ENCODE assay signal across 9 mouse cellular contexts in the genomic region with DNA sequence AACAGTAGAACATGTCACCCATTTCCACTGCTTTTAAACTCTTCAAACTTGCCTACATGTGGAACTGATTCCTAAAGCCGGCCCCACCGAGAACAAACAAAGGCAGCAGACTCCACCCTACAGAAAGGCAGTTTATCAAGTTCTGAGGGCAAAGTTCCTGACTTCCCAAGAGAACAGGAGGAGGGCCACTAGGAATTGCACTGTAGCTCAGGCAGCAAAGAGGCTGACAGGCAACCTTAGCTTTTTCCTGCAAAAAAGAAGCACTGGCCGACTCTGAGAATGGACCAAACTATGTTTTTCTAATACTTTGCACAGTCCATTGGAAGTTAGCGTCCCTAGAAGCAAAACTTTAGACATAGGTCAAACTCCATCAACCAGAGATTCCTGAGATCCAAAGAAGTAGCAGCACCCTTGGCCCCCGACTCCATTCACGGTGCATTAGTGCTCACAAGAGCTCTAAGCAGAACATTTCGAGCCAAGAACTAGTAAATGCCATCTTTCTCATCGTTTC. TPM values are rescaled to one million over a fixed set of nuclear protein-coding genes. Genes with fewer than 3 reads are reported as not detected.
A peak's percentile ranks its signal among the peaks of the same experiment; 100 is the strongest.
DNase-seq lines count a peak whose midpoint lies in the region; ATAC-seq and TF ChIP-seq lines count a peak whose summit lies in the region.
"Had no signal": no experiment of that assay in that cellular context is flagged by ENCODE, and none has a peak within 500 bp of the region (broad histone marks: within the 10 kb centered on the region; RNA-seq: fewer than 3 reads in every experiment).

No protein-coding gene starts in this region.

- H3K4me3 ChIP-seq in gastrocnemius, adult 2 months: peak overlapping the region; percentile 47
- H3K4me3 ChIP-seq in kidney, embryonic 14.5 days (ENCODE audit: low read length): peak overlapping the region; percentile 7; the same call in 1 of the 2 replicates
- H3K4me3 ChIP-seq in lung, embryonic 16.5 days (ENCODE audit: low read length): peak overlapping the region; percentile 20

- 9% methylated on average over 8 of the region's 8 CpGs for WGBS in kidney, embryonic 14.5 days
- whole genome bisulfite sequencing in lung, embryonic 16.5 days: 4% methylated on average over 8 of the region's 8 CpGs

- intact Hi-C loops in gastrocnemius, adult 2 months (cut with DNase I): no loop called here

- peak overlapping the region; percentile 90 for H3K27ac ChIP-seq in gastrocnemius, adult 2 months
- peak overlapping the region; percentile 97 for H3K27ac ChIP-seq in kidney, embryonic 14.5 days (ENCODE audit: low read depth, low read length)
- peak overlapping the region; percentile 99 for H3K27ac ChIP-seq in lung, embryonic 16.5 days (ENCODE audit: low read length)

- no peaks in the 10 kb centered on the region for H3K9me3 ChIP-seq in kidney, embryonic 14.5 days (ENCODE audit: control insufficient read depth, low read length)
- no peaks in the 10 kb centered on the region for H3K9me3 ChIP-seq in lung, embryonic 16.5 days (ENCODE audit: control insufficient read depth, low read length)

- H3K4me1 ChIP-seq in kidney, embryonic 14.5 days (ENCODE audit: control insufficient read depth, insufficient read depth, low read length): peaks cover 70% of the 10 kb centered on the region
- peaks cover 82% of the 10 kb centered on the region for H3K4me1 ChIP-seq in lung, embryonic 16.5 days (replicated peaks; ENCODE audit: control insufficient read depth, insufficient read depth, low read length)

- H3K4me2 ChIP-seq in kidney, embryonic 14.5 days (replicated peaks; ENCODE audit: low read depth, low read length): peak overlapping the region; percentile 34
- peak overlapping the region; percentile 56 for H3K4me2 ChIP-seq in lung, embryonic 16.5 days (ENCODE audit: low read depth, low read length)

- peak overlapping the region; percentile 40; the same call in 1 of the 2 replicates for H3K9ac ChIP-seq in kidney, embryonic 14.5 days (ENCODE audit: low read depth, low read length)
- H3K9ac ChIP-seq in lung, embryonic 16.5 days (ENCODE audit: low read length): peak overlapping the region; percentile 57

- peaks cover 5% of the 10 kb centered on the region; the same call in 1 of the 2 replicates for H3K36me3 ChIP-seq in kidney, embryonic 14.5 days (ENCODE audit: control insufficient read depth, insufficient read depth, low read length)
- no peaks in the 10 kb centered on the region for H3K36me3 ChIP-seq in lung, embryonic 16.5 days (ENCODE audit: control insufficient read depth, insufficient read depth, low read length)

- DNase-seq in gastrocnemius, adult 2 months: no peak
- no peak for DNase-seq in gastrocnemius, postnatal 25 days
- peak; percentile 61 to 66 for DNase-seq in heart, adult 9 months (ENCODE audit: low spot score in 2 of 2)
- peak; percentile 84 for DNase-seq in yolk sac, embryonic 10.5 days (ENCODE audit: low spot score)
- no peak for DNase-seq in urinary bladder, postnatal 25 days (ENCODE audit: low spot score)
- DNase-seq in layer of hippocampus, adult 11-12 months (ENCODE audit: low spot score): no peak

- TF ChIP-seq CTCF in gastrocnemius, adult 2 months (IDR thresholded peaks at IDR 0.05): no peak

- ATAC-seq in kidney, embryonic 14.5 days (ENCODE audit: low FRiP score, low TSS enrichment): peak; percentile 26; the same call in 1 of the 2 replicates
- ATAC-seq in lung, embryonic 16.5 days (ENCODE audit: low read depth): peak; percentile 16; the same call in 1 of the 2 replicates

- H3K27me3 ChIP-seq in kidney, embryonic 14.5 days (ENCODE audit: control insufficient read depth, insufficient read depth, low read length): no peaks in the 10 kb centered on the region
- H3K27me3 ChIP-seq in lung, embryonic 16.5 days (ENCODE audit: control insufficient read depth, insufficient read depth, low read depth, low read length): no peaks in the 10 kb centered on the region

RNA-seq across cellular contexts. Expression of a gene that starts 14.3 kb away (rescaled TPM):
- total RNA-seq in gastrocnemius, adult 2 months (2021): 10 to 100 TPM; 25.8 to 35.1 TPM
- 10 to 100 TPM; 29.6 to 31.2 TPM for total RNA-seq in gastrocnemius, postnatal 25 days (2021)
- 29.1 and 53.6 TPM in 2 replicates for polyA plus RNA-seq in kidney, embryonic 14.5 days (2014; fragmentation: Nextera tagmentation; extraction: Ambion mirVana)
- polyA plus RNA-seq in lung, embryonic 16.5 days (2015; fragmentation: Nextera tagmentation; extraction: Ambion mirVana): 64.3 and 68.4 TPM in 2 replicates

RNA-seq across cellular contexts. Expression of a gene that starts 22.6 kb away (rescaled TPM):
- not detected for total RNA-seq in gastrocnemius, adult 2 months (2021)
- total RNA-seq in gastrocnemius, postnatal 25 days (2021): not detected
- 0.24 and 0.31 TPM in 2 replicates for polyA plus RNA-seq in kidney, embryonic 14.5 days (2014; fragmentation: Nextera tagmentation; extraction: Ambion mirVana)
- 0.18 and 0.35 TPM in 2 replicates for polyA plus RNA-seq in lung, embryonic 16.5 days (2015; fragmentation: Nextera tagmentation; extraction: Ambion mirVana)
- polyA plus RNA-seq: gonadal fat pad, adult 2 months had no signal

RNA-seq across cellular contexts. Expression of a gene that starts 34.3 kb away (rescaled TPM):
- 10 to 100 TPM; 10.7 to 16.4 TPM for total RNA-seq in gastrocnemius, adult 2 months (2021)
- total RNA-seq in gastrocnemius, postnatal 25 days (2021): 10 to 100 TPM in 1 of 2 experiments, 1 to 10 TPM in 1; 9.7 to 11.9 TPM
- polyA plus RNA-seq in kidney, embryonic 14.5 days (2014; fragmentation: Nextera tagmentation; extraction: Ambion mirVana): 404 and 541 TPM in 2 replicates
- 315 and 316 TPM in 2 replicates for polyA plus RNA-seq in lung, embryonic 16.5 days (2015; fragmentation: Nextera tagmentation; extraction: Ambion mirVana)

RNA-seq across cellular contexts. Expression of a gene that starts 41.6 kb away (rescaled TPM):
- 1 to 10 TPM; 1.1 to 1.9 TPM for total RNA-seq in gastrocnemius, adult 2 months (2021)
- 1 to 10 TPM in 1 of 2 experiments, under 1 TPM in 1; 0.94 to 3.4 TPM for total RNA-seq in gastrocnemius, postnatal 25 days (2021)
- not detected in 2 replicates for polyA plus RNA-seq in kidney, embryonic 14.5 days (2014; fragmentation: Nextera tagmentation; extraction: Ambion mirVana)
- polyA plus RNA-seq in lung, embryonic 16.5 days (2015; fragmentation: Nextera tagmentation; extraction: Ambion mirVana): not detected in 2 replicates
- polyA plus RNA-seq: gonadal fat pad, adult 2 months had no signal

RNA-seq across cellular contexts. Expression of a gene that starts 41.9 kb away (rescaled TPM):
- total RNA-seq in gastrocnemius, adult 2 months (2021): 1 to 10 TPM; 6.8 to 7.9 TPM
- 1 to 10 TPM; 6.7 to 7.6 TPM for total RNA-seq in gastrocnemius, postnatal 25 days (2021)
- polyA plus RNA-seq in kidney, embryonic 14.5 days (2014; fragmentation: Nextera tagmentation; extraction: Ambion mirVana): 48.5 and 50.5 TPM in 2 replicates
- polyA plus RNA-seq in lung, embryonic 16.5 days (2015; fragmentation: Nextera tagmentation; extraction: Ambion mirVana): 34.6 and 38.0 TPM in 2 replicates

Comparison
In these comparisons a context has a peak if more than half of its experiments do, and no peak if none do; other contexts are left out.
1. DNase-seq: peak in heart, adult 9 months (2 of 2) and yolk sac, embryonic 10.5 days (single experiment); none in gastrocnemius, adult 2 months (single experiment), gastrocnemius, postnatal 25 days (single experiment), urinary bladder, postnatal 25 days (single experiment) and layer of hippocampus, adult 11-12 months (single experiment).
2. Peak in every context shown above with its lines, with median percentiles within 50 percentile points of each other: H3K27ac ChIP-seq and H3K4me3 ChIP-seq.